Mouse (Mus musculus): Measurements from ENCODE around the gene Fam71e1.

Gene Fam71e1

GRCm38 (mm10) chr7:44470696-44471612 lies 25.4 kb upstream of the Fam71e1 start:
- in situ Hi-C loops (cut with MboI, MseI) = no loop called here

- in situ Hi-C loops (cut with MboI, MseI) = no loop called here
Measured at GRCm38 (mm10) chr7:44471880-44472557, 24.4 kb upstream of the Fam71e1 start.

GRCm38 (mm10) chr7:44472558-44472885 lies 23.9 kb upstream of the Fam71e1 start:
- in situ Hi-C loops (cut with MboI, MseI) = no loop called here

GRCm38 (mm10) chr7:44472961-44473646 lies 23.3 kb upstream of the Fam71e1 start:
- in situ Hi-C loops (cut with MboI, MseI) = no loop called here

- in situ Hi-C loops (cut with MboI, MseI) = no loop called here
Measured at GRCm38 (mm10) chr7:44474419-44474818, 22.0 kb upstream of the Fam71e1 start.

GRCm38 (mm10) chr7:44475046-44475614 lies 21.3 kb upstream of the Fam71e1 start:
- in situ Hi-C loops (cut with MboI, MseI) = no loop called here

GRCm38 (mm10) chr7:44482836-44483435 lies 13.4 kb upstream of the Fam71e1 start:
- in situ Hi-C loops (cut with MboI, MseI) = loop anchor here (5.0 kb wide), 1 partner anchor 221 kb away; the partner anchor contains the start of gene Gm15517

- in situ Hi-C loops (cut with MboI, MseI) = loop anchor here (5.0 kb wide), 1 partner anchor 222 kb away; the partner anchor contains the start of gene Gm15517
Measured at GRCm38 (mm10) chr7:44484109-44484508, 12.3 kb upstream of the Fam71e1 start.

- in situ Hi-C loops (cut with MboI, MseI) = loop anchor here (5.0 kb wide), 1 partner anchor 223 kb away; the partner anchor contains the start of gene Gm15517
Measured at GRCm38 (mm10) chr7:44484841-44485571, 11.4 kb upstream of the Fam71e1 start.

GRCm38 (mm10) chr7:44485572-44486195 lies 10.7 kb upstream of the Fam71e1 start:
- in situ Hi-C loops (cut with MboI, MseI) = no loop called here

- in situ Hi-C loops (cut with MboI, MseI) = no loop called here
Measured at GRCm38 (mm10) chr7:44486927-44487575, 9.3 kb upstream of the Fam71e1 start.

- in situ Hi-C loops (cut with MboI, MseI) = no loop called here
Measured at GRCm38 (mm10) chr7:44487936-44488335, 8.4 kb upstream of the Fam71e1 start.

GRCm38 (mm10) chr7:44488545-44488944 lies 7.8 kb upstream of the Fam71e1 start:
- in situ Hi-C loops (cut with MboI, MseI) = no loop called here

GRCm38 (mm10) chr7:44490281-44490680 lies 6.1 kb upstream of the Fam71e1 start:
- in situ Hi-C loops (cut with MboI, MseI) = no loop called here

- in situ Hi-C loops (cut with MboI, MseI) = no loop called here
Measured at GRCm38 (mm10) chr7:44491391-44491790, 5.0 kb upstream of the Fam71e1 start.

GRCm38 (mm10) chr7:44492166-44492826 lies 4.1 kb upstream of the Fam71e1 start:
- in situ Hi-C loops (cut with MboI, MseI) = no loop called here

GRCm38 (mm10) chr7:44494681-44495080 lies 1.7 kb upstream of the Fam71e1 start:
- in situ Hi-C loops (cut with MboI, MseI) = no loop called here

GRCm38 (mm10) chr7:44495086-44495485 lies 1.3 kb upstream of the Fam71e1 start:
- in situ Hi-C loops (cut with MboI, MseI) = no loop called here

- in situ Hi-C loops (cut with MboI, MseI) = no loop called here
Measured at GRCm38 (mm10) chr7:44496771-44497109, 359 bp downstream of the Fam71e1 start.

Data from regulatory T cell (primary cell).